Mouse (Mus musculus) limb, embryonic 10.5 days (tissue): ENCODE measurements around the gene Gm8281. TPM values are rescaled to one million over a fixed set of nuclear protein-coding genes. Genes with fewer than 3 reads are reported as not detected.
"Not testable (repeated sequence)": the region's sequence is repeated elsewhere in the genome, so short reads cannot be mapped to it uniquely, and the experiment has no call there.

Source experiments
- DNase-seq: peaks from one replicate; pipeline ENCODE4 v3.0.0-alpha.2; 2017; ENCODE audit warnings: low spot score
- H3K27ac ChIP-seq: fragments of 300-500 bp; sonication (generic); 2 replicates; pipeline ENCODE4 v1.5.1; 2016; ENCODE audit warnings: mild to moderate bottlenecking
- H3K27me3 ChIP-seq: fragments of 300-500 bp; sonication (generic); 2 replicates; pipeline ENCODE4 v1.6.1; 2016; ENCODE audit warnings: low read depth, mild to moderate bottlenecking; ENCODE audit not compliant: poor library complexity, severe bottlenecking
- H3K36me3 ChIP-seq: fragments of 300-500 bp; sonication (generic); 2 replicates; pipeline ENCODE4 v1.6.1; 2016; ENCODE audit warnings: mild to moderate bottlenecking, moderate library complexity
- H3K4me1 ChIP-seq: fragments of 300-500 bp; sonication (generic); 2 replicates; pipeline ENCODE4 v1.6.1; 2016
- H3K4me3 ChIP-seq: fragments of 300-500 bp; sonication (generic); 2 replicates; pipeline ENCODE4 v1.5.1; 2016; ENCODE audit warnings: mild to moderate bottlenecking, moderate library complexity
- H3K9me3 ChIP-seq: fragments of 300-500 bp; sonication (generic); replicated peaks from 2 replicates; pipeline ENCODE4 v1.6.1; 2016; ENCODE audit warnings: mild to moderate bottlenecking
- WGBS: fragments of 180-500 bp; shearing (Covaris S2); methylation state at CpG from one replicate; pipeline ENCODE4 v1.1.7; 2016; 5-methylcytosine and 5-hydroxymethylcytosine counted together
- polyA plus RNA-seq: library from polyadenylated mRNA; unstranded; fragments of >200 nt; fragmentation: Nextera tagmentation; extraction: Ambion mirVana; gene quantifications from 2 replicates; pipeline ENCODE4 v1.2.1, GENCODE M21; 2016

Gene Gm8281
- polyA plus RNA-seq, result 1.1 and 1.6 TPM in 2 replicates

DNA sequence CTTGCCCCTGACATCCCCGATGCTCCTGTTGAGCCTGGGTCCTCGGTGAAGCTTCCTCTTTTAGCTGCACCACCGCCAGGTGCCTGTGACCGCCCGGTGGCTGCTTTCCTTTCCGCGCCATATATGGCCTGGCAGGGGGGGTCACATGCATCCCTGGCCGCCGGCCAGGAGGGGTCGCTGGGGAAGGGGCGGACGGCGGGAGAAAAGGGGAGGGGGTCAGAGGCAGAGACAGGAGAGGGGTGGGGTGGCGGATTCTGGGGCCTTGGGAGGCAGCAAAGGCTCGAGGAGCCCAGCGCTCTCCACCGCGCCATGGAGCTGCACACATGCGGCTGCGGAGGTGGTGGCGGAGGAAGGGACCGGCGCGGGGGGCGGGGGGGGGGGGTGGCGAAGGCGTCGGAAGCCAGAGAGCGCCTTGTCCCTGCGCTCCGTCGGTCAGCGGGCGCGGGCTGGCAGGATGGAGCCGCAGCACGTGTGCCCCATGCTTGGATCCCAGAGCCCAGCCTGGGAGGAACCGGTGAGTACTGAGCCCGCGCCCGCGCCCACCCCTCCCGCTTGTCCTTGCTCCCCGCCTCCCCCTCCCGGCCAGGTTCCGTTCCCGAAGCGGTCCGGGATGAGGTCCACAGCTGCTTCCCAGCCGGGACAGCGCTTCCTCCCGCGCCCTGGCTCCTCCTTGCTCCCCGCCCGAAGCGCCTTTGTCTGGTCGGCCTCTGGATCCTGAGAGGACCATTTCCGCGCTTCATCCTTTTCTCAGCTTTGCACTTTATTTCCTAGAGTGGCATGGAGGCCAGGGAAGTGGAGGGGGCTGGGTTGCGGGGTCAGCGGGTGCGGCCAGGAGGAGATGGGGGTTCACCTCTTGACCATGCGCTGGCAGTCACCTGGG, at the start of gene Gm8281:
Gene Gm8281, plus strand, starts transcription at position 430 of the 880 bp plus-strand sequence.
- H3K4me1 ChIP-seq, H3K36me3 ChIP-seq, H3K27me3 ChIP-seq, H3K9me3 ChIP-seq: not testable (repeated sequence)
- WGBS, result 3% methylated on average over 37 of the region's 63 CpGs
- DNase-seq, result peak; percentile 52
- peak within 1 kb of the TSS; percentile 72 for H3K27ac ChIP-seq
- H3K4me3 ChIP-seq, result peak within 1 kb of the TSS; percentile 50

DNA sequence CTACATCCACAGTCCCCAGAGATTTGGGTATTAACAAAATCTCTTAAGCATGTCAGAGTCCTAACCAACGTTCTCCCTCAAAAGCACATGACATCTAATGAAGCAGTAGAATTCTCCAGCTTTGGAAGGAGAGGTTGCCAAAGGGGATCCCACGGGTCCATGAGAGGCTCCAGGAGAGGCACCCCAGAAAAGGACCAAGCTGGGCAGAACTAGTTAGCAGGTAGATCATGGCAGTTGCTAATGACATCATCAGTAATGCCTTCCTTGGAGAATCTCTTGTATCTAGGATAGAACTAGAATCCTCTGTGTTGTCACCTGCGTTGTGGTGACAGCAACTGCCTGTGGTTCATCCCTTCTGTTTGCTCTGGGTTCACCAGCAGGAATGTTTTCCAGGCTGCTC, 20.5 kb upstream of the Gm8281 start, which contains the start of gene 4930555G01Rik:
Gene 4930555G01Rik, plus strand, starts transcription at position 301 of the 400 bp plus-strand sequence.
- WGBS, result no CpG with 5 or more reads among the region's 3 CpGs
- not testable (repeated sequence) for H3K4me3 ChIP-seq, H3K27ac ChIP-seq

DNA sequence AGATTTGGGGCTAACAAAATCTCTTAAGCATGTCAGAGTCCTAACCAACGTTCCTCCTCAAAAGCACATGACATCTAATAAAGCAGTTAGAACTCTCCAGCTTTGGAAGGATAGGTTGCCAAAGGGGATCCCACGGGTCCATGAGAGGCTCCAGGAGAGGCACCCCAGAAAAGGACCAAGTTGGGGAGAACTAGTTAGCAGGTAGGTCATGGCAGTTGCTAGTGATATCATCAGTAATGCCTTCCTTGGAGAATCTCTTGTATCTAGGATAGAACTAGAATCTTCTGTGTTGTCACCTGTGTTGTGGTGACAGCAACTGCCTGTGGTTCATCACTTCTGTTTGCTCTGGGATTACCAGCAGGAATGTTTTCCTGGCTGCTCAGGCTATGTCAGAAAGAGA, 60.4 kb downstream of the Gm8281 start, which contains the start of gene Gm8279:
Gene Gm8279, plus strand, starts transcription at position 301 of the 400 bp plus-strand sequence.
- H3K27me3 ChIP-seq, H3K4me3 ChIP-seq, DNase-seq, H3K27ac ChIP-seq, H3K4me1 ChIP-seq, H3K36me3 ChIP-seq, H3K9me3 ChIP-seq: not testable (repeated sequence)
- WGBS, result 91% methylated on average over 2 of the region's 2 CpGs

More for the DNA sequence above, 20.5 kb upstream of the Gm8281 start, which contains the start of gene 4930555G01Rik:
- H3K4me1 ChIP-seq, H3K27me3 ChIP-seq, H3K36me3 ChIP-seq, H3K9me3 ChIP-seq, DNase-seq: not testable (repeated sequence)

Other genes with a start within 250 kb of the Gm8281 start
- not detected in 2 replicates for gene Gm3269, start 232.9 kb upstream of the Gm8281 start, polyA plus RNA-seq
- 0.46 and 1.4 TPM in 2 replicates for gene Gm3264, start 215.5 kb upstream of the Gm8281 start, polyA plus RNA-seq
- not detected in 2 replicates for gene Gm3278, start 178.6 kb upstream of the Gm8281 start, polyA plus RNA-seq
- gene Gm8297, start 87.1 kb upstream of the Gm8281 start, polyA plus RNA-seq, result not detected in 2 replicates
- not detected in 2 replicates for gene Gm3298, start 55.1 kb upstream of the Gm8281 start, polyA plus RNA-seq
- gene 4930555G01Rik, start 20.4 kb upstream of the Gm8281 start, polyA plus RNA-seq, result not detected in 2 replicates
- gene Gm8279, start 60.5 kb downstream of the Gm8281 start, polyA plus RNA-seq, result not detected in 2 replicates
- gene Gm3317, start 93.5 kb downstream of the Gm8281 start, polyA plus RNA-seq, result not detected in 2 replicates
- gene Gm8271, start 114.8 kb downstream of the Gm8281 start, polyA plus RNA-seq, result not detected in 2 replicates
- gene Gm3526, start 189.5 kb downstream of the Gm8281 start, polyA plus RNA-seq, result not detected in 2 replicates